14 mouse cellular contexts compared by ENCODE assay signal in the genomic region with DNA sequence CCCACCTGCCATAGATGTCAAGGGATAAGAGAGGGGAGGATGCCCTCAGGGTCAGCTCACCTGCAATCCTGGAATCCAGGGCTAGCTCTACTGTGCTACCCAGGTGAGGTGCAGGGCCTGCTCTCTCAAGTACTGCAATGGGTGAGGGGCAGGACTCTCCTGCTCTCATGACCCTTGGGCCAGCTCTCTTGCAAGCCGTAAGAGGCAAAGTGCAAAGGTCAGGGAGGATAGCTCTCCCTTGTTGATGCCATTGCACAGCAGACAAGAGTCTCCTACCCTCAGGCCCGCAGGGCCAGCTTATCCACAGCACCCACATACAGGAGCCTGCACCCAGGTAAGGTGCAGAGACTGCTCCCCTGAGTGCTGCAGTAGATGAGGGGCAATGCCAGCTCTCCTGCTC.
"Had no signal": no experiment of that assay in that cellular context is flagged by ENCODE, and none has a peak within 500 bp of the region (broad histone marks: within the 10 kb centered on the region; RNA-seq: fewer than 3 reads in every experiment).

No protein-coding gene starts in this region.

- H3K4me1 ChIP-seq: hindbrain, embryonic 15.5 days; liver, embryonic 12.5 days; lung, embryonic 15.5 days; midbrain, embryonic 15.5 days; stomach, embryonic 15.5 days had no signal

- H3K4me2 ChIP-seq: hindbrain, embryonic 15.5 days; limb, embryonic 13.5 days; liver, embryonic 12.5 days; lung, embryonic 15.5 days; midbrain, embryonic 11.5 days; midbrain, embryonic 15.5 days; neural tube, embryonic 13.5 days; stomach, embryonic 15.5 days had no signal

- H3K27me3 ChIP-seq: hindbrain, embryonic 15.5 days; limb, embryonic 13.5 days; liver, embryonic 12.5 days; lung, embryonic 15.5 days; megakaryocyte, embryonic 14.5 days; midbrain, embryonic 15.5 days; neural tube, embryonic 13.5 days; stomach, embryonic 15.5 days had no signal

- H3K36me3 ChIP-seq: hindbrain, embryonic 15.5 days; limb, embryonic 13.5 days; liver, embryonic 12.5 days; lung, embryonic 15.5 days; midbrain, embryonic 15.5 days; neural tube, embryonic 13.5 days; stomach, embryonic 15.5 days had no signal

- H3K27ac ChIP-seq: hindbrain, embryonic 15.5 days; limb, embryonic 13.5 days; liver, embryonic 12.5 days; lung, embryonic 15.5 days; macrophage; midbrain, embryonic 15.5 days; neural tube, embryonic 13.5 days; stomach, embryonic 15.5 days had no signal

- H3K4me3 ChIP-seq: hindbrain, embryonic 15.5 days; limb, embryonic 13.5 days; liver, embryonic 12.5 days; lung, embryonic 15.5 days; megakaryocyte, embryonic 14.5 days; midbrain, embryonic 15.5 days; neural tube, embryonic 13.5 days; stomach, embryonic 15.5 days had no signal

- H3K9ac ChIP-seq: hindbrain, embryonic 15.5 days; limb, embryonic 13.5 days; liver, embryonic 12.5 days; lung, embryonic 15.5 days; midbrain, embryonic 15.5 days; neural tube, embryonic 13.5 days; stomach, embryonic 15.5 days had no signal

- H3K9me3 ChIP-seq: hindbrain, embryonic 15.5 days; limb, embryonic 13.5 days; liver, embryonic 12.5 days; lung, embryonic 15.5 days; midbrain, embryonic 15.5 days; stomach, embryonic 15.5 days had no signal

- DNase-seq: left cerebral cortex, postnatal 4 days; lung, postnatal 14 days; right cerebral cortex, postnatal 14 days; thymus, postnatal 36 days had no signal

- ATAC-seq: liver, embryonic 12.5 days; midbrain, embryonic 15.5 days had no signal
